Mouse (Mus musculus) cortical plate, adult 2 months (tissue): Measurements from ENCODE around the gene Pilrb2. TPM values are rescaled to one million over a fixed set of nuclear protein-coding genes. Genes with fewer than 3 reads are reported as not detected.

ENCODE experiments used
- H3K27ac ChIP-seq: fragments of 200-500 bp; 2 replicates; pipeline ENCODE4 v1.5.1; 2012; ENCODE audit warnings: low read length, control low read depth, inconsistent platforms; ENCODE audit not compliant: insufficient read depth
- H3K4me1 ChIP-seq: fragments of 200-500 bp; 2 replicates; pipeline ENCODE4 v1.6.1; 2011; ENCODE audit warnings: low read length; ENCODE audit not compliant: control insufficient read depth, insufficient read depth
- H3K4me3 ChIP-seq: fragments of 200-500 bp; 2 replicates; pipeline ENCODE4 v1.5.1; 2011; ENCODE audit warnings: mild to moderate bottlenecking, low read length, control low read depth; ENCODE audit not compliant: insufficient read depth
- CTCF ChIP-seq: fragments of 200-500 bp; IDR thresholded peaks from 2 replicates; pipeline ENCODE4 v1.5.1; 2011; ENCODE audit warnings: mild to moderate bottlenecking, control low read depth, low read length; ENCODE audit not compliant: insufficient read depth; ENCODE audit errors: extremely low read depth
- POLR2A ChIP-seq: fragments of 200-500 bp; IDR thresholded peaks from 2 replicates; pipeline ENCODE4 v1.6.1; 2011; ENCODE audit warnings: mild to moderate bottlenecking, low read length, control low read depth; ENCODE audit not compliant: insufficient read depth; ENCODE audit errors: extremely low read depth
- polyA plus RNA-seq: library from polyadenylated mRNA; depleted of rRNA; stranded (reverse); fragments of >200 nt; gene quantifications from 2 replicates; pipeline ENCODE4 v1.2.3, GENCODE M21; 2012; rRNA removed

The Pilrb2 gene
- polyA plus RNA-seq, 1 experiment = 0.42 TPM

GRCm38 (mm10) chr5:137822126-137822525 is 49.5 kb downstream of the Pilrb2 start:
- H3K4me3 ChIP-seq = no peak overlapping the region
- no peaks in the 10 kb centered on the region for H3K4me1 ChIP-seq
- H3K27ac ChIP-seq = no peak overlapping the region
- TF ChIP-seq CTCF (no peak), POLR2A (no peak)

GRCm38 (mm10) chr5:137817466-137818222 is 54.0 kb downstream of the Pilrb2 start:
- no peaks in the 10 kb centered on the region for H3K4me1 ChIP-seq
- no peak overlapping the region for H3K27ac ChIP-seq
- TF ChIP-seq POLR2A = no peak
- TF ChIP-seq CTCF = no peak
- no peak overlapping the region for H3K4me3 ChIP-seq

Other genes starting within 250 kb of the Pilrb2 start
- 0.23 and 0.29 TPM in 2 replicates for gene Fbxo24, start 242.8 kb downstream of the Pilrb2 start, polyA plus RNA-seq
- 11.5 and 15.0 TPM in 2 replicates for gene Lrch4, start 242.7 kb downstream of the Pilrb2 start, polyA plus RNA-seq
- gene Gm20605, start 242.6 kb downstream of the Pilrb2 start, polyA plus RNA-seq = 11.0 and 12.6 TPM in 2 replicates
- gene Sap25, start 230.5 kb downstream of the Pilrb2 start, polyA plus RNA-seq = 24.6 and 26.0 TPM in 2 replicates
- gene Irs3, start 226.1 kb downstream of the Pilrb2 start, polyA plus RNA-seq = 0.09 and 0.25 TPM in 2 replicates
- gene Agfg2, start 187.1 kb downstream of the Pilrb2 start, polyA plus RNA-seq = 35.7 and 36.7 TPM in 2 replicates
- 69.7 and 74.8 TPM in 2 replicates for gene Nyap1, start 130.2 kb downstream of the Pilrb2 start, polyA plus RNA-seq
- 365 and 366 TPM in 2 replicates for gene Tsc22d4, start 126.1 kb downstream of the Pilrb2 start, polyA plus RNA-seq
- gene Ppp1r35, start 93.0 kb downstream of the Pilrb2 start, polyA plus RNA-seq = 26.9 and 27.6 TPM in 2 replicates
- 37.8 and 38.1 TPM in 2 replicates for gene Mepce, start 84.2 kb downstream of the Pilrb2 start, polyA plus RNA-seq
- 11.3 and 12.6 TPM in 2 replicates for gene Zcwpw1, start 84.0 kb downstream of the Pilrb2 start, polyA plus RNA-seq
- gene Pilra, start 35.5 kb downstream of the Pilrb2 start, polyA plus RNA-seq = 1.1 and 1.3 TPM in 2 replicates
- 0.08 TPM in 1 of 2 replicates, not detected in the other for gene Pilrb1, start 13.7 kb downstream of the Pilrb2 start, polyA plus RNA-seq
- gene Cyp3a13, start 49.8 kb upstream of the Pilrb2 start, polyA plus RNA-seq = 1.2 and 1.6 TPM in 2 replicates
- 47.0 and 57.3 TPM in 2 replicates for gene Gjc3, start 91.3 kb upstream of the Pilrb2 start, polyA plus RNA-seq
- gene Azgp1, start 109.7 kb upstream of the Pilrb2 start, polyA plus RNA-seq = 0.10 TPM in 1 of 2 replicates, not detected in the other
- gene Smok3a, start 149.4 kb upstream of the Pilrb2 start, polyA plus RNA-seq = not detected in 2 replicates
- not detected in 2 replicates for gene Smok3b, start 149.6 kb upstream of the Pilrb2 start, polyA plus RNA-seq
- gene Smok3c, start 181.4 kb upstream of the Pilrb2 start, polyA plus RNA-seq = not detected in 2 replicates
- 14.3 and 14.9 TPM in 2 replicates for gene Zkscan1, start 213.3 kb upstream of the Pilrb2 start, polyA plus RNA-seq
- 16.5 and 18.2 TPM in 2 replicates for gene Zscan21, start 245.1 kb upstream of the Pilrb2 start, polyA plus RNA-seq